Mouse (Mus musculus) layer of hippocampus, postnatal 14 days (tissue): Measurements from ENCODE around the gene Wdsub1. TPM values are rescaled to one million over a fixed set of nuclear protein-coding genes. Genes with fewer than 3 reads are reported as not detected.

ENCODE experiments used
- DNase-seq, 2 experiments: peaks; one replicate each; pipeline ENCODE4 v3.0.0; 2021 to 2022; ENCODE audit warnings: low spot score in 2 of 2, mixed read lengths in 1 of 2
- total RNA-seq, 2 experiments: library from RNA; stranded (reverse); gene quantifications; 2 replicates each; pipeline ENCODE4 v1.2.3; 2021

Gene Wdsub1
- total RNA-seq, 2 experiments from 2014 or later: 17.6 to 19.3 TPM

- DNase-seq: no peak
Observed at GRCm38 (mm10) chr2:59808608-59809007, 73.8 kb downstream of the Wdsub1 start.

DNA sequence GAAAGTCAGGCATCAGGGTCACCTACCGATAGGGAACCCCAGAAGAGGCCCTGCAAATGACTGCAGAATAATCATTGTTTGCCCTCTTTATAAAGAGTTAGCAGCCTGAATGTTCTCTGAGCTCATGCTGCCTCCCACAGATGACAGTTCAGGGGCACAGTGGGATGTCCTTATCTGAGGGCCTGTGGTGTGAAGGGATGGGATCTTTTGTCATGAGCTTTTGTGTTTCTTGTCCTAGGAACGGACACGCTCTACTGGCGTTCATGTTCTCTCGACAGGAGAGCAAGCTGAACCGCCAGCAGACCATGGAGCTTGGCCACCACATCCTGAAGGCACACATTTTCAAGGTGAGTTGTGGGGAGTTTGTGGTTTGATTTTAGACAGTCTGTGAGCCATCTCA lies 76.4 kb downstream of the Wdsub1 start:
- no peak for DNase-seq

DNA sequence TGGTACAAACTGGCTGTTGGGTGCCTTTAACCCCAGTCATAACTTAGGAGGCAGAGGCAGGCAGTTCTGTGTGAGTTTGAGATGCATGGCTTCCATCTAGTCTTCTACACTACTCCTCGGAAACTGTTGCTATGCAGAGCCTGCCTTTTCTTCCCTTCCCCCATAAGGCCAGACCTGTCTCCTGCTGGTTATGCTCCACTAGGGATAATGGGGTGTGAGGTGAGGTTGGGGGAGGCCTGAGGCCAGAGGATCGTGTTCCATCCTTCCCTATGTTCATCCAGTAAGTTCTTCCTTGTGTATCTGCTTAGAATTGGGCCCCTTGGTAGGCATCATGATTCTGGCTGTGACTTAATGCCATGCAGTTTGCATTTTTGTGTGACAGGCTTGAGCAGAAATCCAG lies 76.8 kb downstream of the Wdsub1 start:
- DNase-seq: no peak

DNA sequence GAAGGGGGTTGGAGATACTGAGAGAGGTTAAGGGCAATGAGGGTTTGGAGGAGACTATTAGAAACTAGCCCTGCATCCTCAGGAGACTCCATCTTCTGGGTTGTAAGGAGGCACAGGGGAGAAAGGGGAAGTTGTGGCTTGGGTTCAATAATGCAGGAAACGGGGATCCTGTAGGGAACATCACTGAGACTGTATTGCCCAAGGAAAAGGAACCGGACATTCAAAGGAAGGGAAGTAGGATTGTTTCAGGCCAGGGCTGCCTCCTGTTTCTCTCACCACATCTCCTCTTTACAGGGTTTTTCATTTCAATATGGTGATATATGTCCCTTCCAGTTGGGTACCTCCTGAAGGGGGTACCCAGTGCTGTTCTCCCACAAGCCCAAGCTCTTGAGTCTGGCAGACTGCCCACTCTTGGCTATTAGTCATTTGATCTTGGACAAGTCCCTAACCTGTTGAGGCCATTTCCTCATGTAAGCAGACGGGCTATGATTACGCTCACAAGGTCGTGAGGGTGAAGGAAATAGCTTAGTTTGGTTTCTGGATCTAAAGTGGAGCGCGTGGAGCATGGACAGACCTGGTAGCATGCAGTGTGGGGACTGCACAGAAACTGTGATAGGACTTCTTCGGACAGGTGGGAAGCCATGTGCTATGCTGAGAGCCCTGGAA lies 79.5 kb downstream of the Wdsub1 start:
- DNase-seq: no peak
